Mouse (Mus musculus) ES-Bruce4 (cell line): ENCODE data around the gene Gria2.

Source experiments
- CTCF ChIP-seq: IDR thresholded peaks from one replicate; pipeline ENCODE4 v1.8.1; 2011; ENCODE audit warnings: low read depth, low read length
- POLR2A ChIP-seq: IDR thresholded peaks from one replicate; pipeline ENCODE4 v1.8.1; 2011; ENCODE audit warnings: low read length; ENCODE audit not compliant: insufficient read depth

GRCm38 (mm10) chr3:80812237-80812636 is 9.6 kb upstream of the Gria2 start:
- TF ChIP-seq CTCF (no peak), POLR2A (no peak)
